Mouse (Mus musculus): ENCODE data around the gene Gm20905. TPM values are rescaled to one million over a fixed set of nuclear protein-coding genes. Genes with fewer than 3 reads are reported as not detected.
"Not testable (repeated sequence)": the region's sequence is repeated elsewhere in the genome, so short reads cannot be mapped to it uniquely, and the experiment has no call there.

The Gm20905 gene
- polyA plus RNA-seq (2016; fragmentation: Nextera tagmentation; extraction: Ambion mirVana): not detected in 2 replicates

DNA sequence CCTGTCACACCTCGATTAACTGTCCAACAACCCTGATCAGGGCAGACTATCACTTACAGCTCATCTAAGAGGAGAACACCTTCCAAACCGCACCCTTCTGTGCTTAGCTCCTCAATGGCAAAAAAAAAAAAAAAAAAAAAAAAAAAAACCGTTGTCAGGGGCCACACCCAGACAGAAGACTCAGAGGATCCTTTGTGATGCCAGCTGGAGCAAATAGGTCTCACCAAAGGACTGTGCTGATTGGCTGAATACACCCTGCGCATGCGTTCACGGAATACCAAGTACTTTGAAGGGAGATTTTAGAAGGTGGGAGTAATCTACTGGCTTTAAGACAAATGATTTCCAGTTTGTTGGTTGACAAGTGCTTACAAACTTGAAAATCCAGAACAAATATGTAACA, at the start of gene Gm20905:
TSS of gene Gm20905 (minus strand) at position 101 of the 400 bp plus-strand sequence.
- H3K9me3 ChIP-seq (replicated peaks); H3K4me1 ChIP-seq; H3K27ac ChIP-seq; H3K27me3 ChIP-seq (ENCODE audit: low read depth, poor library complexity, severe bottlenecking); DNase-seq (ENCODE audit: low spot score); H3K36me3 ChIP-seq; H3K4me3 ChIP-seq: not testable (repeated sequence)
- no CpG with 5 or more reads among the region's 6 CpGs for WGBS

Data from limb, embryonic 10.5 days (tissue).